Mouse (Mus musculus): Measurements from ENCODE around the gene Atp4b. TPM values are rescaled to one million over a fixed set of nuclear protein-coding genes. Genes with fewer than 3 reads are reported as not detected.

Gene Atp4b
- polyA plus RNA-seq, 1 experiment from 2014 or later, result not detected

- Histone ChIP-seq H3K4me2 (no peak overlapping the region), H3K27ac (ENCODE audit: low read depth, low read length) (no peak overlapping the region), H3K9ac (ENCODE audit: low read depth, low read length) (no peak overlapping the region), H3K4me3 (ENCODE audit: low read depth, low read length) (no peak overlapping the region), H3K27me3 (replicated peaks; ENCODE audit: control insufficient read depth, insufficient read depth, low read length) (no peaks in the 10 kb centered on the region; the same call in 1 of the 2 replicates), H3K9me3 (ENCODE audit: control insufficient read depth, low read length) (no peaks in the 10 kb centered on the region), H3K4me1 (replicated peaks; ENCODE audit: control insufficient read depth, insufficient read depth, low read length) (no peaks in the 10 kb centered on the region), H3K36me3 (ENCODE audit: control insufficient read depth, insufficient read depth, low read length) (no peaks in the 10 kb centered on the region)
- WGBS, result 42% methylated on average over 6 of the region's 6 CpGs
- ATAC-seq (replicated peaks; ENCODE audit: low FRiP score), result no peak
- DNase-seq (ENCODE audit: low spot score), result no peak
Observed at GRCm38 (mm10) chr8:13427351-13427750, 30.7 kb upstream of the Atp4b start.

GRCm38 (mm10) chr8:13420970-13421369 lies 24.3 kb upstream of the Atp4b start:
- no peak for ATAC-seq (replicated peaks; ENCODE audit: low FRiP score)
- no peak overlapping the region for H3K4me2 ChIP-seq

GRCm38 (mm10) chr8:13419111-13419639 lies 22.6 kb upstream of the Atp4b start:
- Histone ChIP-seq H3K9me3 (ENCODE audit: control insufficient read depth, low read length) (no peaks in the 10 kb centered on the region), H3K9ac (ENCODE audit: low read depth, low read length) (no peak overlapping the region), H3K36me3 (ENCODE audit: control insufficient read depth, insufficient read depth, low read length) (no peaks in the 10 kb centered on the region), H3K27me3 (replicated peaks; ENCODE audit: control insufficient read depth, insufficient read depth, low read length) (no peaks in the 10 kb centered on the region), H3K27ac (ENCODE audit: low read depth, low read length) (no peak overlapping the region), H3K4me1 (replicated peaks; ENCODE audit: control insufficient read depth, insufficient read depth, low read length) (no peaks in the 10 kb centered on the region), H3K4me2 (no peak overlapping the region), H3K4me3 (ENCODE audit: low read depth, low read length) (no peak overlapping the region)
- no peak for ATAC-seq (replicated peaks; ENCODE audit: low FRiP score)
- no peak for DNase-seq (ENCODE audit: low spot score)
- 65% methylated on average over 2 of the region's 2 CpGs for WGBS

More at GRCm38 (mm10) chr8:13420970-13421369, 24.3 kb upstream of the Atp4b start:
- DNase-seq (ENCODE audit: low spot score), result no peak
- Histone ChIP-seq H3K4me3 (ENCODE audit: low read depth, low read length) (no peak overlapping the region), H3K36me3 (ENCODE audit: control insufficient read depth, insufficient read depth, low read length) (no peaks in the 10 kb centered on the region), H3K27ac (ENCODE audit: low read depth, low read length) (no peak overlapping the region), H3K27me3 (replicated peaks; ENCODE audit: control insufficient read depth, insufficient read depth, low read length) (no peaks in the 10 kb centered on the region), H3K9me3 (ENCODE audit: control insufficient read depth, low read length) (no peaks in the 10 kb centered on the region), H3K4me1 (replicated peaks; ENCODE audit: control insufficient read depth, insufficient read depth, low read length) (no peaks in the 10 kb centered on the region), H3K9ac (ENCODE audit: low read depth, low read length) (no peak overlapping the region)
- 90% methylated on average over 6 of the region's 6 CpGs for WGBS

GRCm38 (mm10) chr8:13415879-13416278 lies 19.3 kb upstream of the Atp4b start:
- DNase-seq (ENCODE audit: low spot score) (no peak), ATAC-seq (replicated peaks; ENCODE audit: low FRiP score) (no peak)
- no peak overlapping the region for H3K9ac ChIP-seq (ENCODE audit: low read depth, low read length)
- H3K27ac ChIP-seq (ENCODE audit: low read depth, low read length), result no peak overlapping the region
- H3K4me2 ChIP-seq, result no peak overlapping the region
- 68% methylated on average over 10 of the region's 10 CpGs for WGBS
- no peaks in the 10 kb centered on the region for H3K9me3 ChIP-seq (ENCODE audit: control insufficient read depth, low read length)
- H3K4me1 ChIP-seq (replicated peaks; ENCODE audit: control insufficient read depth, insufficient read depth, low read length), result no peaks in the 10 kb centered on the region
- no peaks in the 10 kb centered on the region for H3K27me3 ChIP-seq (replicated peaks; ENCODE audit: control insufficient read depth, insufficient read depth, low read length)
- no peaks in the 10 kb centered on the region for H3K36me3 ChIP-seq (ENCODE audit: control insufficient read depth, insufficient read depth, low read length)
- no peak overlapping the region for H3K4me3 ChIP-seq (ENCODE audit: low read depth, low read length)

GRCm38 (mm10) chr8:13413823-13414390 lies 17.3 kb upstream of the Atp4b start:
- H3K4me3 ChIP-seq (ENCODE audit: low read depth, low read length), result no peak overlapping the region
- WGBS, result 54% methylated on average over 12 of the region's 12 CpGs
- no peak for DNase-seq (ENCODE audit: low spot score)
- H3K27me3 ChIP-seq (replicated peaks; ENCODE audit: control insufficient read depth, insufficient read depth, low read length), result no peaks in the 10 kb centered on the region
- no peak overlapping the region for H3K4me2 ChIP-seq
- no peaks in the 10 kb centered on the region for H3K4me1 ChIP-seq (replicated peaks; ENCODE audit: control insufficient read depth, insufficient read depth, low read length)
- no peak for ATAC-seq (replicated peaks; ENCODE audit: low FRiP score)
- H3K9me3 ChIP-seq (ENCODE audit: control insufficient read depth, low read length), result no peaks in the 10 kb centered on the region
- no peak overlapping the region for H3K9ac ChIP-seq (ENCODE audit: low read depth, low read length)
- no peaks in the 10 kb centered on the region for H3K36me3 ChIP-seq (ENCODE audit: control insufficient read depth, insufficient read depth, low read length)
- H3K27ac ChIP-seq (ENCODE audit: low read depth, low read length), result no peak overlapping the region

- Histone ChIP-seq H3K27me3 (replicated peaks; ENCODE audit: control insufficient read depth, insufficient read depth, low read length) (no peaks in the 10 kb centered on the region), H3K4me1 (replicated peaks; ENCODE audit: control insufficient read depth, insufficient read depth, low read length) (no peaks in the 10 kb centered on the region), H3K4me2 (no peak overlapping the region), H3K36me3 (ENCODE audit: control insufficient read depth, insufficient read depth, low read length) (no peaks in the 10 kb centered on the region), H3K9ac (ENCODE audit: low read depth, low read length) (no peak overlapping the region), H3K9me3 (ENCODE audit: control insufficient read depth, low read length) (no peaks in the 10 kb centered on the region), H3K27ac (ENCODE audit: low read depth, low read length) (no peak overlapping the region), H3K4me3 (ENCODE audit: low read depth, low read length) (no peak overlapping the region)
- 58% methylated on average over 13 of the region's 13 CpGs for WGBS
- peak; percentile 40 for DNase-seq (ENCODE audit: low spot score)
- ATAC-seq (replicated peaks; ENCODE audit: low FRiP score), result no peak
Observed at GRCm38 (mm10) chr8:13412891-13413558, 16.4 kb upstream of the Atp4b start.

- Histone ChIP-seq H3K4me3 (ENCODE audit: low read depth, low read length) (no peak overlapping the region), H3K4me2 (no peak overlapping the region), H3K4me1 (replicated peaks; ENCODE audit: control insufficient read depth, insufficient read depth, low read length) (no peaks in the 10 kb centered on the region), H3K9me3 (ENCODE audit: control insufficient read depth, low read length) (no peaks in the 10 kb centered on the region), H3K9ac (ENCODE audit: low read depth, low read length) (no peak overlapping the region), H3K36me3 (ENCODE audit: control insufficient read depth, insufficient read depth, low read length) (no peaks in the 10 kb centered on the region), H3K27me3 (replicated peaks; ENCODE audit: control insufficient read depth, insufficient read depth, low read length) (no peaks in the 10 kb centered on the region), H3K27ac (ENCODE audit: low read depth, low read length) (no peak overlapping the region)
- ATAC-seq (replicated peaks; ENCODE audit: low FRiP score) (no peak), DNase-seq (ENCODE audit: low spot score) (peak; percentile 56)
- 29% methylated on average over 6 of the region's 6 CpGs for WGBS
Observed at GRCm38 (mm10) chr8:13411597-13411996, 15.0 kb upstream of the Atp4b start.

GRCm38 (mm10) chr8:13406011-13406410 lies 9.4 kb upstream of the Atp4b start:
- no peak overlapping the region for H3K9ac ChIP-seq (ENCODE audit: low read depth, low read length)
- H3K27ac ChIP-seq (ENCODE audit: low read depth, low read length), result no peak overlapping the region
- 84% methylated on average over 5 of the region's 5 CpGs for WGBS
- DNase-seq (ENCODE audit: low spot score) (no peak), ATAC-seq (replicated peaks; ENCODE audit: low FRiP score) (no peak)
- no peak overlapping the region for H3K4me3 ChIP-seq (ENCODE audit: low read depth, low read length)
- no peaks in the 10 kb centered on the region for H3K4me1 ChIP-seq (replicated peaks; ENCODE audit: control insufficient read depth, insufficient read depth, low read length)
- no peaks in the 10 kb centered on the region for H3K9me3 ChIP-seq (ENCODE audit: control insufficient read depth, low read length)
- H3K27me3 ChIP-seq (replicated peaks; ENCODE audit: control insufficient read depth, insufficient read depth, low read length), result no peaks in the 10 kb centered on the region
- no peak overlapping the region for H3K4me2 ChIP-seq
- no peaks in the 10 kb centered on the region for H3K36me3 ChIP-seq (ENCODE audit: control insufficient read depth, insufficient read depth, low read length)

GRCm38 (mm10) chr8:13404666-13405131 lies 8.1 kb upstream of the Atp4b start, which contains the start of gene Grk1:
Grk1 (plus strand) TSS chr8:13405081.
- 67% methylated on average over 5 of the region's 5 CpGs for WGBS
- H3K27me3 ChIP-seq (replicated peaks; ENCODE audit: control insufficient read depth, insufficient read depth, low read length), result no peaks in the 10 kb centered on the region
- H3K9ac ChIP-seq (ENCODE audit: low read depth, low read length), result no peak within 1 kb of the TSS
- no peaks in the 10 kb centered on the region for H3K9me3 ChIP-seq (ENCODE audit: control insufficient read depth, low read length)
- no peak within 1 kb of the TSS for H3K4me2 ChIP-seq
- H3K4me1 ChIP-seq (replicated peaks; ENCODE audit: control insufficient read depth, insufficient read depth, low read length), result no peaks in the 10 kb centered on the region
- no peaks in the 10 kb centered on the region for H3K36me3 ChIP-seq (ENCODE audit: control insufficient read depth, insufficient read depth, low read length)
- DNase-seq (ENCODE audit: low spot score) (no peak), ATAC-seq (replicated peaks; ENCODE audit: low FRiP score) (no peak)
- H3K4me3 ChIP-seq (ENCODE audit: low read depth, low read length), result no peak within 1 kb of the TSS
- no peak within 1 kb of the TSS for H3K27ac ChIP-seq (ENCODE audit: low read depth, low read length)
